Mouse (Mus musculus): ENCODE data around the gene Pacrg. TPM values are rescaled to one million over a fixed set of nuclear protein-coding genes. Genes with fewer than 3 reads are reported as not detected.

Pacrg gene
- total and polyA plus RNA-seq, 3 experiments, result not detected

DNA sequence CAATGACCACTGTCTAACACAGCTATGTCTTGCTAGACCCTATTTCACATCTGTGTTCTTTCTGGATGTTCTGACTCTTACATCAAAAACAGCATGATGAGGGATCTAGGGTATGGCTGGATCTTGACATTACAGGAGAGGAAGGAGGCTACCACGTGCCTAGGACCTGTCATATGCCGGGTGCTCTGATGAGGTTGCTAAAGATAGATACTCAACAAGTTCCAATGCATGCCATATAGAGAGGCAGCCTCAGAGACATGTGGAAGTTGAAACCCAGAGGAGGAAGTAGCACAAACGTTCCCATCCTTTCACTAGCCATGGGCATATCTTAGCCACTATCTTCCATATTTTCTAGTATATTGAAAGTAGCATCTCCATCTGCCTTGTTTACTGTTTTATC, 115.3 kb downstream of the Pacrg start:
- no peaks in the 10 kb centered on the region for H3K27me3 ChIP-seq (replicated peaks)
- H3K36me3 ChIP-seq (replicated peaks in 1 of 2; ENCODE audit: control insufficient read depth in 1 of 2, insufficient read depth in 1 of 2, low read length in 1 of 2), result no peaks in the 10 kb centered on the region
- no peak for TF ChIP-seq MXI1 (IDR thresholded peaks at IDR 0.05; ENCODE audit: low read depth, low read length)
- no peak for TF ChIP-seq UBTF (IDR thresholded peaks at IDR 0.05; ENCODE audit: low read depth, low read length)
- TF ChIP-seq ZMIZ1 (IDR thresholded peaks at IDR 0.05; ENCODE audit: low read depth, low read length), result no peak
- TF ChIP-seq NELFE (IDR thresholded peaks at IDR 0.05; ENCODE audit: low read depth, low read length), result no peak
- no peak for TF ChIP-seq EP300 (IDR thresholded peaks at IDR 0.05; ENCODE audit: low read length)
- TF ChIP-seq IRF4 (IDR thresholded peaks at IDR 0.05; ENCODE audit: low read depth, low read length), result no peak
- TF ChIP-seq ELF1 (IDR thresholded peaks at IDR 0.05; ENCODE audit: low read depth, low read length), result no peak
- TF ChIP-seq HCFC1 (IDR thresholded peaks at IDR 0.05; ENCODE audit: low read depth, low read length), result no peak
- no peaks in the 10 kb centered on the region for H3K9me3 ChIP-seq (replicated peaks; ENCODE audit: low read length)
- H3K79me2 ChIP-seq (replicated peaks; ENCODE audit: control insufficient read depth, extremely low read depth, insufficient read depth, poor library complexity, severe bottlenecking), result no peaks in the 10 kb centered on the region
- H3K9ac ChIP-seq (ENCODE audit: insufficient read depth, low read depth), result no peak overlapping the region
- dilution Hi-C loops (cut with MboI; ENCODE audit: extremely low pct_ligation_motif_present, extremely low pct_unique_long_range_greater_than_20kb, low sequenced_read_pairs), result no loop called here
- no peak overlapping the region for H3K27ac ChIP-seq (ENCODE audit: insufficient read depth, low read depth)
- DNase-seq (ENCODE audit: extremely low read depth), result no peak
- no peak overlapping the region for H3K4me3 ChIP-seq (replicated peaks in 1 of 3; ENCODE audit: low read depth in 2 of 3, low read length in 2 of 3, poor library complexity in 1 of 3)
- H3K4me1 ChIP-seq (ENCODE audit: control insufficient read depth in 1 of 2, insufficient read depth in 2 of 2), result peaks cover 0 to 16% of the 10 kb centered on the region in 2 experiments; a peak in 2 of 4 replicates
- in situ Hi-C loops (cut with MboI; ENCODE audit: low pct_ligation_motif_present, low pct_unique_long_range_greater_than_20kb, low sequenced_read_pairs), result no loop called here
- no peak overlapping the region for H3K4me2 ChIP-seq (ENCODE audit: insufficient read depth, low read depth, poor library complexity, severe bottlenecking)

DNA sequence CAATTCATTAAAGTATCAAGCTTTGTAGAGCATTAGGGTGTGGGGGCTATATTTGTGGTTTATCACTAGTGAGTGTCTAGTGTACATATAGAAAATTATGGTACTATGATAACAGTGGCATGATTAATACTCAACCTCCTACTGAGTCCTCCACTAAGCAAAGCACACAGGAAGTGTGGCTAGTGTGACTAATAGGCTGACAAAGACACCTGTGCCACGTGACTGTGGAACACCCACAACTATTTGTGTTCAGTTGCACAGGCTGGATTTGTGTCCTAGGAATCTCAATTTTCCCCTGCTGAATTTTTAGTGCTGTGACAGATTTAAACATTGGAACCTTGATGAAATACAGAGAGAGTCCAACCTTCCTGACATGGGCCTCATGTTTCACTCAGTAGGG, 118.5 kb downstream of the Pacrg start:
- in situ Hi-C loops (cut with MboI; ENCODE audit: low pct_ligation_motif_present, low pct_unique_long_range_greater_than_20kb, low sequenced_read_pairs), result no loop called here
- H3K4me1 ChIP-seq (ENCODE audit: control insufficient read depth in 1 of 2, insufficient read depth in 2 of 2), result peaks cover 0 to 16% of the 10 kb centered on the region in 2 experiments; a peak in 2 of 4 replicates
- dilution Hi-C loops (cut with MboI; ENCODE audit: extremely low pct_ligation_motif_present, extremely low pct_unique_long_range_greater_than_20kb, low sequenced_read_pairs), result no loop called here

DNA sequence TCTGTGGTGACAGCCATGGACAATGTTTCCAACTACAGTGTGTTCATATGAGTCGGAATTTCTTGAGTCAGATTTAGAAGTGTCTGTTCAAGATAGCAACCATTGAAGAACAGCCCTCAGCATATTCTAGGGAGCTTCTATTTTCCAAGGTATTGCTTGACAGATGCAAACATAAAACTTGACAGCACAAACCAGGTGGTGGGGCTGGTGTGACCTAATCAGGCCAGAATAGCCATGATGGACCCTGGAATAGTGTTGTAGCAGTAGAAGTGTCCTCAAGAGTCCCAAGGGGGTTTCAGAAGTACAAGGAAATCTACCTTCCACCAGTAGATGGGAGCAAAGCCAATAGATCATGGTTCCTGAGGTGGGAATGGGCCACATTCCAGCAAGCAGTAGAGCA, 123.0 kb downstream of the Pacrg start:
- Histone ChIP-seq H3K9ac (ENCODE audit: insufficient read depth, low read depth) (no peak overlapping the region), H3K4me3 (replicated peaks in 1 of 3; ENCODE audit: low read depth in 2 of 3, low read length in 2 of 3, poor library complexity in 1 of 3) (no peak overlapping the region), H3K27me3 (replicated peaks) (no peaks in the 10 kb centered on the region), H3K9me3 (replicated peaks; ENCODE audit: low read length) (no peaks in the 10 kb centered on the region), H3K27ac (ENCODE audit: insufficient read depth, low read depth) (no peak overlapping the region), H3K79me2 (replicated peaks; ENCODE audit: control insufficient read depth, extremely low read depth, insufficient read depth, poor library complexity, severe bottlenecking) (no peaks in the 10 kb centered on the region), H3K4me1 (ENCODE audit: control insufficient read depth in 1 of 2, insufficient read depth in 2 of 2) (peaks cover 0 to 7% of the 10 kb centered on the region in 2 experiments; a peak in 1 of 4 replicates), H3K36me3 (replicated peaks in 1 of 2; ENCODE audit: control insufficient read depth in 1 of 2, insufficient read depth in 1 of 2, low read length in 1 of 2) (no peaks in the 10 kb centered on the region), H3K4me2 (ENCODE audit: insufficient read depth, low read depth, poor library complexity, severe bottlenecking) (no peak overlapping the region)
- in situ Hi-C loops (cut with MboI; ENCODE audit: low pct_ligation_motif_present, low pct_unique_long_range_greater_than_20kb, low sequenced_read_pairs) (no loop called here), dilution Hi-C loops (cut with MboI; ENCODE audit: extremely low pct_ligation_motif_present, extremely low pct_unique_long_range_greater_than_20kb, low sequenced_read_pairs) (no loop called here)
- no peak for DNase-seq (ENCODE audit: extremely low read depth)
- TF ChIP-seq ZMIZ1 (IDR thresholded peaks at IDR 0.05; ENCODE audit: low read depth, low read length), result no peak
- TF ChIP-seq ELF1 (IDR thresholded peaks at IDR 0.05; ENCODE audit: low read depth, low read length), result no peak
- TF ChIP-seq TBP (conservative IDR thresholded peaks at IDR 0.05; ENCODE audit: low read depth, low read length), result no peak
- no peak for TF ChIP-seq IRF4 (IDR thresholded peaks at IDR 0.05; ENCODE audit: low read depth, low read length)
- no peak for TF ChIP-seq ZKSCAN1 (IDR thresholded peaks at IDR 0.05; ENCODE audit: borderline replicate concordance, low read depth, low read length)

More for the DNA sequence above, 118.5 kb downstream of the Pacrg start:
- H3K36me3 ChIP-seq (replicated peaks in 1 of 2; ENCODE audit: control insufficient read depth in 1 of 2, insufficient read depth in 1 of 2, low read length in 1 of 2), result no peaks in the 10 kb centered on the region
- no peaks in the 10 kb centered on the region for H3K27me3 ChIP-seq (replicated peaks)
- no peak overlapping the region for H3K9ac ChIP-seq (ENCODE audit: insufficient read depth, low read depth)
- no peak overlapping the region for H3K4me3 ChIP-seq (replicated peaks in 1 of 3; ENCODE audit: low read depth in 2 of 3, low read length in 2 of 3, poor library complexity in 1 of 3)
- no peak overlapping the region for H3K4me2 ChIP-seq (ENCODE audit: insufficient read depth, low read depth, poor library complexity, severe bottlenecking)
- no peak overlapping the region for H3K27ac ChIP-seq (ENCODE audit: insufficient read depth, low read depth)
- no peaks in the 10 kb centered on the region for H3K9me3 ChIP-seq (replicated peaks; ENCODE audit: low read length)
- DNase-seq (ENCODE audit: extremely low read depth), result peak; percentile 9
- no peaks in the 10 kb centered on the region for H3K79me2 ChIP-seq (replicated peaks; ENCODE audit: control insufficient read depth, extremely low read depth, insufficient read depth, poor library complexity, severe bottlenecking)
- TF ChIP-seq TBP (conservative IDR thresholded peaks at IDR 0.05; ENCODE audit: low read depth, low read length) (no peak), KAT2A (IDR thresholded peaks at IDR 0.05; ENCODE audit: insufficient replicate concordance, low read length) (no peak), JUND (conservative IDR thresholded peaks at IDR 0.05; ENCODE audit: low read depth, low read length) (no peak), UBTF (IDR thresholded peaks at IDR 0.05; ENCODE audit: low read depth, low read length) (no peak), SIN3A (IDR thresholded peaks at IDR 0.05; ENCODE audit: low read length) (no peak), EP300 (IDR thresholded peaks at IDR 0.05; ENCODE audit: low read length) (no peak), POLR2AphosphoS2 (IDR thresholded peaks at IDR 0.05; ENCODE audit: low read depth, low read length) (no peak), CHD1 (IDR thresholded peaks at IDR 0.05; ENCODE audit: low read depth, low read length) (no peak), MAZ (IDR thresholded peaks at IDR 0.05; ENCODE audit: low read depth, low read length) (no peak), NELFE (IDR thresholded peaks at IDR 0.05; ENCODE audit: low read depth, low read length) (no peak)
